Mouse (Mus musculus) heart, adult 18-20 months (tissue): ENCODE measurements around the gene Rint1. TPM values are rescaled to one million over a fixed set of nuclear protein-coding genes. Genes with fewer than 3 reads are reported as not detected.

Experiments used
- DNase-seq, 2 experiments: peaks; one replicate each; pipeline ENCODE4 v3.0.0; 2021 to 2022; ENCODE audit warnings: mixed read lengths in 1 of 2
- total RNA-seq, 2 experiments: library from RNA; stranded (reverse); gene quantifications; 2 replicates each; pipeline ENCODE4 v1.2.3; 2021

The Rint1 gene
- total RNA-seq, 2 experiments from 2014 or later, result 14.7 to 15.0 TPM

DNA sequence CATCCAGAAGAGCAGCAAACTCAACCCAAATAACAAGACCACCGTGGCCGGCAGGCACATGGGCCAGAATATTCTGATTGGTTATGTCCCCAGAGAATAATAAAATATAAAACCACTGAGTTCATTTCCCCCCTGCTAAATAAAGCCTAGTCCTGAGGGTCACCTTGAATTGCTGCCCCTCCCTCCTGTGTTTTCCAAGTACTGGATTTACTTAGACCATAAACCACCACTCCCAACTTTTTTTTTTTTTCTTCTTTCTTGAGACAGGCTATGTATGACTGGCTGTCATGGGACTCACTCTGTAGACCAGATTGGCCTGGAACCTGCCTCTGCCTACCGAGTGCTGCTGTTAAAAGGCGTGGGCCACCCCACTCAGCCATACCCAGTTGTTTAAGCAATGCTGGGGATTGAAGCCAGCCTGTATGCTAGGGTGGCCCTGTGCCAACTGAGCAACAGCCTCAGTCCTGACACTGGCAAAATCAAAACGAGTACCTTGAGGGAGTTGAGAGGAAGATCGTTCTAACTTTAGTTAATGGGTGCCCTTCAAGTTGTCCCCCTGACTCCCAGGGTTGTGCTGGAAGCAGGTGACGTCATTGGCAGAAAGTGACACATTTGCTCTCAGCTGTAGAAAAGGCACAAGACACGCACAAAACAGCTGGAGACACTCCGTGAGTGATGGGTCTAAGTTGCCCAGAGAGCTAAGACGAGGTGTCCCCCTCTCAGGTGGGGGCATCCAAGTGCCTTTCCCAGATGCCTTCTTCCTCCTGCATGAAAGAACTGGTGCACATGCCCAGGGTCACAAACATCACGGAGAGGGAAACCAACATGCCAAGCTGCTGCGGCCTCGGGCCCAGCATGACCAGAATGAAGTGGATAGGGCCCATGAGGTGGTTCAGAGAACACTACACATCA lies 76.8 kb downstream of the Rint1 start:
- DNase-seq, result no peak

DNA sequence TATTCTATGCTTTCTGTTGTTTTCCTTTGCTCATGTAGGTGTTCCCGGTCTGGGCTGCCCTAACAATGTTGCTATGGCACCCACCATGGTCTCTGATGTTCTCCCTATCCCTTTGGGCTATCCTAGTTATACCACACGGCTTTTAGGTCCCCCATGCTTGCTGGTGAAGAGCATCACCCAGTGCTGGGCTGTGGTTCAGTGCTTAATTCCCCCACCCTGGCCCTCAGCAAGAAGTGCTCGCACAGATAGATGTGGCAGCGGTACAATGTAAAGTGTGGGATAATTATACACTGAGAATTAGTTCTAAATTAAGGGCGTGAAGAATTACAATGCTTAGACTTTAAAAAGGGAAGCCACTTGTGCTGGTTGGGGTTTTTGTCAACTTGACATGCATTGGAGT lies 78.4 kb downstream of the Rint1 start:
- no peak for DNase-seq

Other genes starting within 250 kb of the Rint1 start
- gene Srpk2, start 103.1 kb upstream of the Rint1 start, total RNA-seq, result 10 to 100 TPM; 37.8 to 44.2 TPM
- gene Pus7, start 4.0 kb upstream of the Rint1 start, total RNA-seq, result 10 to 100 TPM in 1 of 2 experiments, 1 to 10 TPM in 1; 9.7 to 10.5 TPM
- 100 to 1,000 TPM; 110 to 111 TPM for gene Tomm7, start 56.5 kb downstream of the Rint1 start, total RNA-seq
- 10 to 100 TPM; 37.3 to 42.2 TPM for gene Fam126a, start 243.0 kb downstream of the Rint1 start, total RNA-seq